Mouse (Mus musculus): ENCODE measurements around the gene Mtmr3. TPM values are rescaled to one million over a fixed set of nuclear protein-coding genes. Genes with fewer than 3 reads are reported as not detected.

Mtmr3 gene
- polyA plus RNA-seq, 1 experiment from 2014 or later = 25.9 TPM

DNA sequence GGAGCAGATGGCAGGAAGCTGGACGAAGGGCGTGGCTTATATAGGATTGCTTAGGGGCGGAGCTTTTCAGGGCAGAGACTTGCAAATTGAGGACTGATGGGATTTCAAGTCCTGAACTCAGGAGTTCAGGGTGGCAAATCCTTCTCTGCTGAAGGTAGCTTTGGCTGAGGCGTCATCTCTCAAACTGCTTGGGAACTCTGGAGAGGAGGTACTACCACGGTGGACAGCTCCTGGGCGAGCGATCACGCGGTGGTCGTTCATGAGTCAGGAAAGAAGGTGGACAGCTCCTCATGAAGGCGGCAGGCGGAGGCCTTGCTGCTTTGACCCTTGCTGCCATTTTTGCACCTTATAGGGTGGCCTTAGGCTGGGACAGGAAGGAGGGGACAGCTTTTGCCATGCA is 133.5 kb downstream of the Mtmr3 start:
- WGBS = 11% methylated on average over 12 of the region's 12 CpGs
- ATAC-seq (replicated peaks; ENCODE audit: low FRiP score, low TSS enrichment, low read depth) (no peak), DNase-seq (ENCODE audit: low spot score) (peak; percentile 73)
- no peaks in the 10 kb centered on the region for H3K9me3 ChIP-seq (ENCODE audit: control insufficient read depth, low read length)
- H3K27ac ChIP-seq (ENCODE audit: low read depth) = no peak overlapping the region
- H3K27me3 ChIP-seq (replicated peaks; ENCODE audit: control insufficient read depth, insufficient read depth, low read length) = no peaks in the 10 kb centered on the region
- H3K4me1 ChIP-seq (replicated peaks; ENCODE audit: control insufficient read depth, insufficient read depth, low read length) = no peaks in the 10 kb centered on the region
- no peak overlapping the region for H3K4me2 ChIP-seq (ENCODE audit: low read length)
- H3K36me3 ChIP-seq (ENCODE audit: control insufficient read depth, insufficient read depth, low read length) = no peaks in the 10 kb centered on the region
- no peak overlapping the region for H3K9ac ChIP-seq (ENCODE audit: low read length)
- H3K4me3 ChIP-seq (ENCODE audit: low read depth, low read length) = no peak overlapping the region

DNA sequence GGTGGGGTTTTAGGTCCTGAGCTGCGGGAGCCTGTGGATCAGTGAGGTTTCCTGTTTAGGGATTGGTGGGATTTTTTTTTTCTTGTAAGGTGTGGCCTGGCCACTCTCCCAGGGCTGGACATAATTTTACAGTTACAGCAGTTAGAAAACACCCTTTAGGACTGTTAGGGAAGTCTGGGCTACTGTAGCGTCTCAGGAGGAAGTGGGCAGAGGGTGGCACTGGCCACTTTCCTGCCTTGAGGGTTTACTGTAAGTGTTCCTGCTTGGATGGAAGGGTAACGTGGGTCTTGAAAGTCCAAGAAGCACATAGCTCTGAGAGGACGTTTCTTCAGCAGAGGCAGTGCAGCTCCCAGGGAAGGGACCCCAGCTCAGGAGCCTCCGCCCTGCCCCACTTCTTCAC is 134.0 kb downstream of the Mtmr3 start:
- no peak overlapping the region for H3K9ac ChIP-seq (ENCODE audit: low read length)
- H3K4me2 ChIP-seq (ENCODE audit: low read length) = no peak overlapping the region
- 49% methylated on average over 5 of the region's 5 CpGs for WGBS
- ATAC-seq (replicated peaks; ENCODE audit: low FRiP score, low TSS enrichment, low read depth) = no peak
- H3K4me3 ChIP-seq (ENCODE audit: low read depth, low read length) = no peak overlapping the region
- no peak for DNase-seq (ENCODE audit: low spot score)
- no peaks in the 10 kb centered on the region for H3K4me1 ChIP-seq (replicated peaks; ENCODE audit: control insufficient read depth, insufficient read depth, low read length)
- H3K27me3 ChIP-seq (replicated peaks; ENCODE audit: control insufficient read depth, insufficient read depth, low read length) = no peaks in the 10 kb centered on the region
- H3K36me3 ChIP-seq (ENCODE audit: control insufficient read depth, insufficient read depth, low read length) = no peaks in the 10 kb centered on the region
- H3K27ac ChIP-seq (ENCODE audit: low read depth) = no peak overlapping the region
- H3K9me3 ChIP-seq (ENCODE audit: control insufficient read depth, low read length) = no peaks in the 10 kb centered on the region

DNA sequence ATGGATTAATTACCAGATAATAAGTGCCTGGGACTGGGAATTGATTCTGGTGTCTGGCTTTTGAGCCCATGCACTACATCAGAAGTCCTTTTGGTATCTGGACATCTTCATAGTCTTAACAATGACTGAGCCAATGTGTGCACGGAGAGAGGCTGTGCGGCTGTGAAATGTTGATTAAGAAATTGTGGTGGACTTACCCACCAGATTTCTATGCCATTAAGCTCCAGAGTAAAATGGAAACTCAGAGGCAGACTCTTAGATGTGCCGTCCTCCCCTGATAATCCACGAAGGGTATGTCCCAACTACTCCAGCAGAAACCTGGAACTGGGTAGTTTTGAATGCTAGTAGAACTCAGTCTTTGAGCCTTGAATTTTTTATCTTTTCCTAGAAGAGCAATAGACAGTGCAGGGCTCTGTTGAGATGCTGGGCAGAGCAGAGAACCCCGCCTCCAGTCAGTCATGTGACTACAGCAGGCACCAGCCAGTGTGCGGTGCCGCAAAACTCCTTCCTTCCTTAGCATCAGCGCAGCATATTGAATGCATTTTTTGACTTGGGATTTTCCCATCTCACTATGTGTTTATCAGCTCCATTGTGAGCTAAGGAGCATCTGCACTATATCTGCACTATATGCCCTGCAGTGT is 139.6 kb downstream of the Mtmr3 start:
- no peaks in the 10 kb centered on the region for H3K36me3 ChIP-seq (ENCODE audit: control insufficient read depth, insufficient read depth, low read length)
- WGBS = 66% methylated on average over 8 of the region's 8 CpGs
- no peak overlapping the region for H3K4me3 ChIP-seq (ENCODE audit: low read depth, low read length)
- H3K4me2 ChIP-seq (ENCODE audit: low read length) = no peak overlapping the region
- no peak overlapping the region for H3K9ac ChIP-seq (ENCODE audit: low read length)
- no peaks in the 10 kb centered on the region for H3K4me1 ChIP-seq (replicated peaks; ENCODE audit: control insufficient read depth, insufficient read depth, low read length)
- H3K9me3 ChIP-seq (ENCODE audit: control insufficient read depth, low read length) = no peaks in the 10 kb centered on the region
- ATAC-seq (replicated peaks; ENCODE audit: low FRiP score, low TSS enrichment, low read depth) = no peak
- H3K27me3 ChIP-seq (replicated peaks; ENCODE audit: control insufficient read depth, insufficient read depth, low read length) = no peaks in the 10 kb centered on the region
- DNase-seq (ENCODE audit: low spot score) = no peak
- no peak overlapping the region for H3K27ac ChIP-seq (ENCODE audit: low read depth)

DNA sequence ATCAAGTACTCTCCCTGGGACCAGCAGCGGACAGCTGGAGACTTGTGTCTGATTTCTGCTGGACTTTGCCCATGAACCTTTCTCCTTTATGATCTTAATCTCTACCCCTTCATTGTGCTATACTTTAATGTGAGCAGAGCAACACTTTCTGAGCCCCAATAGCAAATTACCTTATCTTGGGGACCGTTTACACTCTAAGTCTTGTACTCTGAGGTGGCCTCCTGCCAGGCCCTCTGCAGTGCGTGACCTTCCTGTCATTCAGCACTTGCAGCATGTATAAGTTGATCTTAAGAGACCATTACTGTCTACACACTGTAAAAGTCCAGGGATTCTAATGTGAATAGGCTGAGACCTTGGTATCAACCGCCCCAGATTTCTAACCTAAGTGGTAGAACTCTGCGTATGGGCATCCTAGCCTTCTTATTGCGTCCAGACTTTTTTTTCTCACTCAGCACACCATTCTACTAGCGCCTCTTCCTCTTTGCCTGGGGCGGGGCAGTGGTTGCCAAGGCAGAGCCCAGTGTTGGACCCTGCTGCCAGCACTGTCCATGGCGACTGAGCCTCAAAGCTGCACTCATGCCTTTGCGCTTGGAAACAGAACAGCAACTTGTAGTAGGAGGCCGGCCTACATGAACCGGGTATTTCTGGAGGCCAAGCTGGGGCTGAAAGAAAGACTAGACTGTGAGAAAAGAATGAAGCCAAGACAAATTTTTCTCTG is 142.0 kb downstream of the Mtmr3 start:
- H3K4me2 ChIP-seq (ENCODE audit: low read length) = no peak overlapping the region
- no peak for DNase-seq (ENCODE audit: low spot score)
- no peaks in the 10 kb centered on the region for H3K4me1 ChIP-seq (replicated peaks; ENCODE audit: control insufficient read depth, insufficient read depth, low read length)
- no peaks in the 10 kb centered on the region for H3K9me3 ChIP-seq (ENCODE audit: control insufficient read depth, low read length)
- no peak for ATAC-seq (replicated peaks; ENCODE audit: low FRiP score, low TSS enrichment, low read depth)
- no peak overlapping the region for H3K9ac ChIP-seq (ENCODE audit: low read length)
- H3K27ac ChIP-seq (ENCODE audit: low read depth) = no peak overlapping the region
- no peaks in the 10 kb centered on the region for H3K27me3 ChIP-seq (replicated peaks; ENCODE audit: control insufficient read depth, insufficient read depth, low read length)
- 77% methylated on average over 12 of the region's 12 CpGs for WGBS
- H3K4me3 ChIP-seq (ENCODE audit: low read depth, low read length) = no peak overlapping the region
- H3K36me3 ChIP-seq (ENCODE audit: control insufficient read depth, insufficient read depth, low read length) = no peaks in the 10 kb centered on the region

DNA sequence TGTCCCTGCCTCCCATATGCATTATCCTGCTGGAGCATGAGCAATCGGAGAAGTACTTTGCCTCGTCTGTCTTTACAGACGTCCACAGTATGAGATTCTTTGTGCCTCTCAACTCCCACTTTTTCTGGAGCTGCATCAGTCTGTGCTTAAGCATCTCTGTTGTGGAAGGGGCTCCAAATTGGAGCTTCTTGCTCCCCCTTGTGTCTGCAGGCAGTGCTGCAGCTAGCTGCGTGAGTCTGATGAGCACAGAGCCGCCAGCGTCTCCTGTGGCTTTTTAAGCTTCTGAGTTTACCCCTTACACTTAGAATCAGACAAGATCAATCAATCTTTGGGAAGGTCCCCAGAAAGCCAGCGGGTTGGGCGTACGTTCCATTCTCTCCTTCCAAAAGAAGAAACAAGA is 143.5 kb downstream of the Mtmr3 start:
- 20% methylated on average over 9 of the region's 9 CpGs for WGBS
- Histone ChIP-seq H3K9me3 (ENCODE audit: control insufficient read depth, low read length) (no peaks in the 10 kb centered on the region), H3K36me3 (ENCODE audit: control insufficient read depth, insufficient read depth, low read length) (no peaks in the 10 kb centered on the region), H3K9ac (ENCODE audit: low read length) (no peak overlapping the region), H3K4me3 (ENCODE audit: low read depth, low read length) (no peak overlapping the region), H3K4me2 (ENCODE audit: low read length) (no peak overlapping the region), H3K27ac (ENCODE audit: low read depth) (no peak overlapping the region), H3K4me1 (replicated peaks; ENCODE audit: control insufficient read depth, insufficient read depth, low read length) (no peaks in the 10 kb centered on the region), H3K27me3 (replicated peaks; ENCODE audit: control insufficient read depth, insufficient read depth, low read length) (no peaks in the 10 kb centered on the region)
- peak; percentile 82 for DNase-seq (ENCODE audit: low spot score)
- ATAC-seq (replicated peaks; ENCODE audit: low FRiP score, low TSS enrichment, low read depth) = no peak

DNA sequence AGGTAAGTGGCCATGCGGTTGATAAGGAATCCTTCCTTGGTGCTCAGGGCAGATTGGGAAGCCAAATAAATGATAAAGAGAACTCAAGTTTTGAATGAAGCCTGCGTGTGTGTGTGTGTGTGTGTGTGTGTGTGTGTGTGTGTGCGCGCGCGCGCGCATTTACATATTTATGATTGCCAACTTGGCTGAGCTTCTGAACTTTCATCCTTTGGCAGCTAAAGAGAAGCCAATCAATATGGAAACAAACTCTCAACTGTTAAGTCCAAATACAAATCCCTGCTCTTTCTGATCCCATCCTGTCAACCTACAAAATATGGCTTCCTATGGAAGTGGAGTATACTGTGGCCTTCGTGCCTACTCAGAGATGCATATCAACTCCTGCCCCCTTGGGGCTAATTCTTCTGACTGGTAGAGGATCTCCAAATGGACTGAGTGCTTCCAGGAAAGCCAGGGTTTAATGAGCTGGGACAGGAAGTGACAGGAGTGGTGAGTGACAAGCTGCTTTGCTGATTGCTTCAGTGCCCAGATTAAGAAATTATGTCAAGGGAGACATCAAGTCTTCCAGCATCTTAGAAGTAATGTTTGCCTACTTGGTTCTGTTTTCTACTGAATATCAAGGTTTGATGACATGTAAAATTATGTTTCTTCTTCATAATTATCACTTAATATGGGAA is 148.3 kb downstream of the Mtmr3 start:
- H3K36me3 ChIP-seq (ENCODE audit: control insufficient read depth, insufficient read depth, low read length) = no peaks in the 10 kb centered on the region
- no peak overlapping the region for H3K4me3 ChIP-seq (ENCODE audit: low read depth, low read length)
- no peak overlapping the region for H3K9ac ChIP-seq (ENCODE audit: low read length)
- no peaks in the 10 kb centered on the region for H3K9me3 ChIP-seq (ENCODE audit: control insufficient read depth, low read length)
- no peak overlapping the region for H3K27ac ChIP-seq (ENCODE audit: low read depth)
- H3K4me2 ChIP-seq (ENCODE audit: low read length) = no peak overlapping the region
- WGBS = 90% methylated on average over 9 of the region's 9 CpGs
- no peak for ATAC-seq (replicated peaks; ENCODE audit: low FRiP score, low TSS enrichment, low read depth)
- no peaks in the 10 kb centered on the region for H3K27me3 ChIP-seq (replicated peaks; ENCODE audit: control insufficient read depth, insufficient read depth, low read length)
- DNase-seq (ENCODE audit: low spot score) = no peak
- no peaks in the 10 kb centered on the region for H3K4me1 ChIP-seq (replicated peaks; ENCODE audit: control insufficient read depth, insufficient read depth, low read length)

DNA sequence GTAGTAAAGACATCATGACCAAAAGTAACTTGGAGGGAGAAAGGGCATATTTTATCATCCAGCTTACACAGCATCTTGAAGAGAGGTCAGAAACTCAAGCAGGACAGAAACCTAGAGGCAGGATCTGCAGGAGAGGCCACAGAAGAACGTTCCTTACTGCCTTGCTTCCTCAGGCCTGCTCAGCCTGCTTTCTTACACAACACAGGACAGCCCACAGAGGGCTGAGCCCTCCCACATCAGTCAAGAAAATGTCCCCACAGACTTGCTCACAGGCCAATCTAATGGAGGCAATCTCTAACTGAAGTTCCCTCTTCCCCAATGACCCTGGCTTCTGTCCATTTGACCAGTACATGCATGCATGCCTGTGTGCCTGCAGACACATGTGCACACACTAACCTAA is 152.4 kb downstream of the Mtmr3 start:
- no peak for ATAC-seq (replicated peaks; ENCODE audit: low FRiP score, low TSS enrichment, low read depth)
- no peaks in the 10 kb centered on the region for H3K9me3 ChIP-seq (ENCODE audit: control insufficient read depth, low read length)
- H3K4me1 ChIP-seq (replicated peaks; ENCODE audit: control insufficient read depth, insufficient read depth, low read length) = no peaks in the 10 kb centered on the region
- no peak overlapping the region for H3K4me2 ChIP-seq (ENCODE audit: low read length)
- DNase-seq (ENCODE audit: low spot score) = no peak
- no peak overlapping the region for H3K4me3 ChIP-seq (ENCODE audit: low read depth, low read length)
- H3K36me3 ChIP-seq (ENCODE audit: control insufficient read depth, insufficient read depth, low read length) = no peaks in the 10 kb centered on the region
- no peak overlapping the region for H3K27ac ChIP-seq (ENCODE audit: low read depth)
- no peak overlapping the region for H3K9ac ChIP-seq (ENCODE audit: low read length)
- no peaks in the 10 kb centered on the region for H3K27me3 ChIP-seq (replicated peaks; ENCODE audit: control insufficient read depth, insufficient read depth, low read length)
- 38% methylated on average over 1 of the region's 1 CpGs for WGBS

DNA sequence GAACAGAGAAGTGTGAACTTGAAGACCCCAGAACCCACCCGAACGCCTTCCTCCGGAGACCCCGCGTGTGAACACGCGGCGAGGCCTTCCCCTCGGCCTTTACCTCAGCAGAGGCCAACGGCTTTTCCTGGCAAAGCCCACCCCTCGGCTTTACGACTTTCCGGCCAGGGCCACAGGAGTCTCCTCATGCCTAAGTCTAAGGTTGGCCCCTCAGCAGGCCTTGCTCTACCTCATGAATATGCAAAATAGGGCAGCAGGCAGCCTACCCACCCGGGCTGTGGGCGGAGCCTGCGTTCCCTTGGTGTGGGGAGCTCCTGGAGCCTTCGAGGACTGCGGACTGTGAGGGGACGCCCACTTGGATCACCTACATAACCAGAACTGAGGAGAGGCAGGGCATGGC is 153.7 kb downstream of the Mtmr3 start, which contains the start of gene Hormad2:
Gene Hormad2 (minus strand): TSS at position 128 of the 400 bp plus-strand sequence.
- Histone ChIP-seq H3K9ac (ENCODE audit: low read length) (no peak within 1 kb of the TSS), H3K36me3 (ENCODE audit: control insufficient read depth, insufficient read depth, low read length) (no peaks in the 10 kb centered on the region), H3K9me3 (ENCODE audit: control insufficient read depth, low read length) (no peaks in the 10 kb centered on the region), H3K4me2 (ENCODE audit: low read length) (peak within 1 kb of the TSS; percentile 20; the same call in 1 of the 2 replicates), H3K4me3 (ENCODE audit: low read depth, low read length) (no peak within 1 kb of the TSS), H3K27ac (ENCODE audit: low read depth) (no peak within 1 kb of the TSS), H3K27me3 (replicated peaks; ENCODE audit: control insufficient read depth, insufficient read depth, low read length) (no peaks in the 10 kb centered on the region), H3K4me1 (replicated peaks; ENCODE audit: control insufficient read depth, insufficient read depth, low read length) (no peaks in the 10 kb centered on the region)
- ATAC-seq (replicated peaks; ENCODE audit: low FRiP score, low TSS enrichment, low read depth) (no peak; the same call in 1 of the 2 replicates), DNase-seq (ENCODE audit: low spot score) (no peak)
- 48% methylated on average over 19 of the region's 19 CpGs for WGBS
